Mouse (Mus musculus) forebrain, postnatal 0 days (tissue): ENCODE measurements around the gene Farsb. TPM values are rescaled to one million over a fixed set of nuclear protein-coding genes. Genes with fewer than 3 reads are reported as not detected.

Source experiments
- ATAC-seq: fragments of 200-750 bp; cut with Nextera tagmentation; 2 replicates; pipeline ENCODE4 v1.8.0; 2017; ENCODE audit warnings: mild to moderate bottlenecking, moderate library complexity
- DNase-seq: peaks from one replicate; pipeline ENCODE4 v3.0.0-alpha.2; 2015
- H3K27ac ChIP-seq: fragments of 300-500 bp; sonication (generic); 2 replicates; pipeline ENCODE4 v1.5.1; 2014; ENCODE audit warnings: low read depth, mild to moderate bottlenecking, antibody characterized with exemption, low read length, moderate library complexity, mixed read lengths
- H3K27me3 ChIP-seq: fragments of 300-500 bp; sonication (generic); 2 replicates; pipeline ENCODE4 v1.6.1; 2014; ENCODE audit warnings: mild to moderate bottlenecking, low read length, mixed read lengths; ENCODE audit not compliant: insufficient read depth
- H3K36me3 ChIP-seq: fragments of 300-500 bp; sonication (generic); 2 replicates; pipeline ENCODE4 v1.6.1; 2014; ENCODE audit warnings: mild to moderate bottlenecking, moderate library complexity; ENCODE audit not compliant: insufficient read depth
- H3K4me1 ChIP-seq: fragments of 300-500 bp; sonication (generic); 2 replicates; pipeline ENCODE4 v1.6.1; 2014; ENCODE audit warnings: antibody characterized with exemption; ENCODE audit not compliant: insufficient read depth
- H3K4me2 ChIP-seq: fragments of 300-500 bp; sonication (generic); 2 replicates; pipeline ENCODE4 v1.6.1; 2014; ENCODE audit warnings: low read depth, mild to moderate bottlenecking, moderate library complexity
- H3K4me3 ChIP-seq: fragments of 300-500 bp; sonication (generic); 2 replicates; pipeline ENCODE4 v1.5.1; 2014; ENCODE audit warnings: low read depth, low read length, mixed read lengths
- H3K9ac ChIP-seq: fragments of 300-500 bp; sonication (generic); 2 replicates; pipeline ENCODE4 v1.6.1; 2014; ENCODE audit warnings: mild to moderate bottlenecking
- H3K9me3 ChIP-seq: fragments of 300-500 bp; sonication (generic); 2 replicates; pipeline ENCODE4 v1.6.1; 2016; ENCODE audit warnings: low read length
- CTCF ChIP-seq: sonication (generic); IDR thresholded peaks from 2 replicates; pipeline ENCODE4 v1.5.1; 2016; ENCODE audit warnings: antibody characterized with exemption, control low read depth, low read depth
- WGBS: fragments of 180-500 bp; shearing (Covaris S2); extraction: QIAGEN DNeasy Blood & Tissue Kit; methylation state at CpG from one replicate; pipeline ENCODE4 v1.1.7; 2014; 5-methylcytosine and 5-hydroxymethylcytosine counted together
- polyA plus RNA-seq: library from polyadenylated mRNA; unstranded; fragments of >200 nt; fragmentation: Nextera tagmentation; extraction: Ambion mirVana; gene quantifications from 2 replicates; pipeline ENCODE4 v1.2.1, GENCODE M21; 2015
- total RNA-seq: library from RNA; depleted of rRNA; stranded (reverse); fragments of >200 nt; gene quantifications from 2 replicates; pipeline ENCODE4 v1.2.3, GENCODE M21; 2014

Gene Farsb
- total and polyA plus RNA-seq, 2 experiments from 2014 or later: 90.6 to 154 TPM

DNA sequence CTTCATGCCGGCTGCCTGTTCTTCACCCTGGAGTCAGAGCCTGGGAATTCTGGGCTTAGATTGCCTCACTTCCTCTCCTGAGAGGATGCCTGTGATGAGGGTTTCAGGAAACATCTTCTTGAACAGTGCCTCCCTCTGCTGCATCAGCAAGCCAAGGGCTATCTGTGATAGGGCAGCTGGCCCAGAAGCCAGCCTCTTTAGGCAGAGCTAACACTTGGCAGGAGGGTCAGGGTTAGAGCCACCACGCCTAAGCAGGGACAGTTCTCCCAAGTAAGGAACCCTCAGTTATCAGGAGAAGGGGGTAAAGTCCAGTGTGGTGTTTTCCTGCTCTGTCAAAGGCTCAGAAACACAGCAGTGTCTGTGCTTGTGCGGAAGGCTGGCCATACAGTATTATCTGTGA lies 88.9 kb downstream of the Farsb start:
- H3K27me3 ChIP-seq: no peaks in the 10 kb centered on the region
- 89% methylated on average over 3 of the region's 3 CpGs for WGBS
- no peak overlapping the region for H3K9ac ChIP-seq
- H3K36me3 ChIP-seq: no peaks in the 10 kb centered on the region
- H3K9me3 ChIP-seq: no peaks in the 10 kb centered on the region
- no peak overlapping the region for H3K27ac ChIP-seq
- no peak for TF ChIP-seq CTCF
- no peak overlapping the region for H3K4me3 ChIP-seq
- no peaks in the 10 kb centered on the region for H3K4me1 ChIP-seq
- DNase-seq (no peak), ATAC-seq (no peak)
- no peak overlapping the region for H3K4me2 ChIP-seq

DNA sequence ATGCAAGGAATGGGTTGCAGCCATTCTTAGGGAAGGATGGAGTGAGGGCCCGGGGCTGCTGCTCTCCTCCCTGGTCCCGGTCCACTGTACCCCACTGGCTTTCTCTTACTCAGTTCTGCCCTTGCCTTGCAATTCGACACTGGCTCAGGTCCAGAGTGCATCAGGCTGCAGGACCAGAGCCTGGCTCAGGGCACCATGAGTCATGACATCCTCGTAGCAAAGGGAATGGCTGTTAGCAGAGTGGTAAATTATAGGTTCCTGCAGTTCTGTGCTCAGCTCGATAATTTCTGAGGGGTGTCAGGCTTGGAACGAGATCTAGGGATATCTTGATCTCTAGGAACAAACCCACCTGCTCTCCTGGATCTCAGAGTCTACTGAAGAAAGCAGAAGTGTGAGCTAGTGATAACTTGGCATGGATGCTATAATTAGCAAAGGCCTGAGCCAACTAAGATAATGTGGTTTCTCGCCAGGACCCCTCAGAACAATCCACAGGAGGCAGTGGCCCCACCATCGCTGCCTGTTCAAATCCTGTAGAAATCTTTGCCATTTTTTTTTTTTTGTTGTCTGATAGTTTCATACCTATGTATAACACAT lies 92.3 kb downstream of the Farsb start:
- no peaks in the 10 kb centered on the region for H3K9me3 ChIP-seq
- no peak overlapping the region for H3K9ac ChIP-seq
- no peak overlapping the region for H3K4me3 ChIP-seq
- H3K27ac ChIP-seq: no peak overlapping the region
- H3K27me3 ChIP-seq: no peaks in the 10 kb centered on the region
- WGBS: 46% methylated on average over 8 of the region's 8 CpGs
- DNase-seq: no peak
- H3K36me3 ChIP-seq: no peaks in the 10 kb centered on the region
- ATAC-seq: no peak
- no peak overlapping the region for H3K4me2 ChIP-seq
- H3K4me1 ChIP-seq: no peaks in the 10 kb centered on the region
- TF ChIP-seq CTCF: no peak

DNA sequence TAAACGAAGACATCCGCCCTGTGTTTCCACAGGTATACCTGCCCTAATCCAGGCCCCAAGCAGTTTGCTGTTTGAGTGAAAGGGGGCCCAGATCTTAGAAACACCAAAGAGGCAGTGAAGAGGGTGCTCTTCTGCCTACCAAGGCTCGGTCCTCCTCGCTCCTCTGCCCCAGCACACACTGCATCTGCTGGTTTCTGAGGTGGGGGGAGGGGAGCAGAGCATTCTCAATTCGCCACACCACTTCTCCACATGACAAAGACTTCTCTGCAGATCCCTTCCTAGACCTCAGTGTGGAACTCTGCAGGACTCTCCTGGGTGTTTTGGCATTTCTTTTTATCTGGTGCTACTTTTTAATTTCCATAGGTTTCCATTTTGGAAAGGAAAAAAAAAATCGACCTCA lies 93.0 kb downstream of the Farsb start:
- no peak for TF ChIP-seq CTCF
- H3K9me3 ChIP-seq: no peaks in the 10 kb centered on the region
- H3K4me3 ChIP-seq: no peak overlapping the region
- H3K4me1 ChIP-seq: no peaks in the 10 kb centered on the region
- no peak overlapping the region for H3K9ac ChIP-seq
- DNase-seq (no peak), ATAC-seq (no peak)
- H3K4me2 ChIP-seq: no peak overlapping the region
- H3K27me3 ChIP-seq: no peaks in the 10 kb centered on the region
- no peaks in the 10 kb centered on the region for H3K36me3 ChIP-seq
- 47% methylated on average over 6 of the region's 6 CpGs for WGBS
- H3K27ac ChIP-seq: no peak overlapping the region

DNA sequence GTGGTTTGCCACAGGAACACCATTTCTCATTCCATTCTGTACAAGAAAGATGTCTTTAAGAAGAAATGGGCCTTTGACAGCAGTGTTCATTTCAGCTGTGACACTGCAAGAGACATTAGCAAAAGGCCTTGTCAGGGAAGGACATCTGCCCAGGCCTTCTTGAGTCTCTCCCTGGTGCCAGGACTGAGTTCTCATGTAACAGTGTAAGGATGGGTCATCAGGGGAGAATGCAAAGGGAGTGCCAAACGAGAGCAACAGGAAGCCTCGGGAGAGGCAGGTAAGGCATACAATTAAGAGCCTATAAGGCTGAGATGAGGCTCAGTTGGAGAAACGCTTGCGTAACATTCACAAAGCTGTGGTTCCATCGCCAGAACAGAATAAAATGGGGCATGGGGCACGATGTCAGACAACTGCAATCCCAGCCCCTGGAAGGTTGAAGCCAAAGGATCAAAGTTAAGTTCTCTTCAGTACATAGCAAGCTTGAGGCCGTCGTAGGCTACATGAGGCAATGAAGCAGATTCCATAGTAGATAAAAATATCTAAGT lies 93.4 kb downstream of the Farsb start:
- no peak for TF ChIP-seq CTCF
- H3K4me2 ChIP-seq: no peak overlapping the region
- ATAC-seq: no peak
- no peak overlapping the region for H3K9ac ChIP-seq
- H3K36me3 ChIP-seq: no peaks in the 10 kb centered on the region
- H3K4me1 ChIP-seq: no peaks in the 10 kb centered on the region
- no peak overlapping the region for H3K27ac ChIP-seq
- H3K4me3 ChIP-seq: no peak overlapping the region
- H3K27me3 ChIP-seq: no peaks in the 10 kb centered on the region
- no peak for DNase-seq
- 66% methylated on average over 8 of the region's 8 CpGs for WGBS
- no peaks in the 10 kb centered on the region for H3K9me3 ChIP-seq

DNA sequence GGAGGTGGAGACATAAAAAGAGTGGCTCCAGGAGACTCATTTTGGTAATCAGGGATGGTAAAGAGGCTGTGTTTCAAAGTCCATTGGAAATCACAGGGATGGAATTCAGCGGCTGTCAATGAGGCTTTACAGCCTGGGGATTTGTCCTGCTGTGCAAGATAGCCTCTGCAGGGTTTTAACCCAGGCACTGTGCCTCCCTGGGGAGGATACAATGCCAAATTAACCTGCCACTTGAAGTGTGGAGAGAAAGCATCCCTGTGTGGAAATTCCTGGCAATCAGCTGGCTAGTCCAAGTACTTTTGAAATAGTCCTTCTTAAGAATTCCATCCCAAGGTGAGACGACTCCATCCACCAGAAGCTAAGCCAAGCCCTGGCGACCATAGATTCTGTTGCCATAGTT lies 99.8 kb downstream of the Farsb start:
- no peak overlapping the region for H3K4me2 ChIP-seq
- no peak overlapping the region for H3K9ac ChIP-seq
- DNase-seq (no peak), ATAC-seq (no peak)
- no peaks in the 10 kb centered on the region for H3K27me3 ChIP-seq
- no peaks in the 10 kb centered on the region for H3K9me3 ChIP-seq
- 9% methylated on average over 3 of the region's 3 CpGs for WGBS
- H3K27ac ChIP-seq: no peak overlapping the region
- no peaks in the 10 kb centered on the region for H3K4me1 ChIP-seq
- TF ChIP-seq CTCF: no peak
- no peak overlapping the region for H3K4me3 ChIP-seq
- H3K36me3 ChIP-seq: no peaks in the 10 kb centered on the region

DNA sequence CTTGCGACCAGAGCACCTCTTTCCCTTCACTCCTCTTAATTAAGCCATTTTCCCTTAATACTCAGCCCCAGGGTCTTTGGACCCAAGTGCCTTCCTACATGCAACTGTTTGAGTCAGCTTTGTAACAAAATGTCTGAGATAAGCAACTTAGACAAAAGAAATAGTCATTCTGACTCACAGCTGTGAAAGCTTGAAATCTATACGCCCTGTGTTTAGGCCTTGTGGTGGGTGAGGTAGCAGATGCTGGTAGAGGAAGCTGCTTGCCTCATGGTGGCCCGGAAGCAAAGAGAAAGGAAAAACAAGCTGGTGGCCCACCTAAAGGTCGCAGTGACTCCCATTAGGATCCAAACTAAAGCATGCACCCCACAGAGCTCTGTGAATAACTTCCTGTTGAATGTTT lies 100.8 kb downstream of the Farsb start:
- DNase-seq (no peak), ATAC-seq (no peak)
- WGBS: 42% methylated on average over 4 of the region's 4 CpGs
- no peaks in the 10 kb centered on the region for H3K4me1 ChIP-seq
- H3K27me3 ChIP-seq: no peaks in the 10 kb centered on the region
- no peaks in the 10 kb centered on the region for H3K9me3 ChIP-seq
- H3K36me3 ChIP-seq: no peaks in the 10 kb centered on the region
- no peak overlapping the region for H3K4me3 ChIP-seq
- no peak overlapping the region for H3K27ac ChIP-seq
- H3K9ac ChIP-seq: no peak overlapping the region
- H3K4me2 ChIP-seq: no peak overlapping the region
- no peak for TF ChIP-seq CTCF

DNA sequence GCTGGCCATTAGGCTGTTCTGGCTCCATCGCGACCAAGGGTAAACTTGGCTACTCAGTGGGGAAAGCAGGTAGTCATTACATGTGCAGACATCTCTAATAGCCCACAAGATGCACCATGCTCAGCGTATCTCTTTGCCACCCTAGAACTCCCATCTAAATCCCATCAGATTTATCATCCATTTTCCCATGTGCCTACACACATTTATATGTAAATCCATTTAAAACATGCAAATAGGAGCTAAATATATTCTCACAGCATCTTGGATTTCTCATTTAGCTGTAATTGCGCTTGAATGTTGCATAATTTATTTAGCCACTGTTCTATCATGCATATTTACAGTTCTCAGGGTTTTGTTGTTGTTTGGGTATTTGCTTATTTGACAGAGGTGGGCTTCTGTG lies 107.7 kb downstream of the Farsb start:
- peak; percentile 31 for DNase-seq
- no peaks in the 10 kb centered on the region for H3K36me3 ChIP-seq
- H3K4me3 ChIP-seq: no peak overlapping the region
- H3K9ac ChIP-seq: no peak overlapping the region
- no peaks in the 10 kb centered on the region for H3K27me3 ChIP-seq
- peak; percentile 71 for ATAC-seq
- no peak overlapping the region for H3K27ac ChIP-seq
- H3K4me1 ChIP-seq: no peaks in the 10 kb centered on the region
- H3K4me2 ChIP-seq: no peak overlapping the region
- no peak for TF ChIP-seq CTCF
- 65% methylated on average over 4 of the region's 4 CpGs for WGBS
- H3K9me3 ChIP-seq: no peaks in the 10 kb centered on the region
